Mouse (Mus musculus) thymus, adult 18-20 months (tissue): ENCODE results near the gene Dennd2a.
A peak's percentile ranks its signal among the peaks of the same experiment; 100 is the strongest.

Experiments used
- DNase-seq, 2 experiments: peaks; one replicate each; pipeline ENCODE4 v3.0.0; 2022; ENCODE audit warnings: mixed read lengths in 2 of 2

Dennd2a gene

GRCm38 (mm10) chr6:39503476-39503875, 54.2 kb downstream of the Dennd2a start:
- DNase-seq: no peak

GRCm38 (mm10) chr6:39497165-39497564, 60.5 kb downstream of the Dennd2a start:
- no peak for DNase-seq

DNA sequence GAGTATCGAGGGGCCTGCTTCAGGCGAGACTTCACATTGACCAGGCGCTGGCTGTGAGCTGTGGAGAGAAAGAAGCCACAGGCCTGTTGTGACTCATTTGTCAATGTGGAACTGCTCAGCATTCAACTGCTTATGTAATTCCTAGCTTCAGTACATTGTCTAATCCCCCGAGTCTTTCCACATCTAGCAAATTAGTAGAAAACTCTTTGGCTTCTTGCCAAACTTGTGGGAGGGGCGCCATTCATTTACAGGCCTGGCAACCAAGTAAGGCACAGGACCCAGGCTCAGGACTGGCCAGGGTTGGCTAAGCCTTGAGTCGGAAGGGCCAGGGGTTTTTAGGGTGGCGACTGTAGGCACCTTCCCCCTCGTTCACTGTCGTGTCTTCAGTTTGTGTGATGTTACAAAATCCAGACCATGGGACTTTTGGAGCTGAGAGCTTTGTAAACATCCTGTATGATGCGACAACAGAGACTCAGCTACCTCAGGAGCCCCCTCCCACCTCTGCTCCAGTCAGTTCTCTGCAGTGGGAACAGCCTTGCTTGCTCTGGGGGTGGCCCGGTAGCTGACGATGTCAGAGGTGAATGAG, 64.4 kb downstream of the Dennd2a start:
- no peak for DNase-seq

DNA sequence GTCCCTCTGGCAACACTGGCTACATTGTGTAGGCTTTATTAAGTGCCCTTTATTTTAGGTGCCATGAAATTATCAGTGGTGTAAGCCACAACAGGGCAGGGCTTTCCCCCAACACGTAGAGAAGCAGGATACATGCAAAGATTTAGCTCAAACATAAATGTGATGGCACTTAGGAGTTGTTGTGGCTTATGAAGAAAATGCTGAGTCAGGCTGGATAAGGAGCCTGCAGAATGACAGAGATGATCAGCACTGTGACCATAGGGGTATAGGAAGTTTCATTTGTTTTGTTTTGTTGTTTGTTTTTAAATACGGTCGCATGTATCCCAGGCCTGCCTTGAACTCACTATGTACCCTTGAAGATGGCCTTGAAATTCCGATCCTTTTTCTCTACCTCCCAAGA, 65.5 kb downstream of the Dennd2a start:
- DNase-seq: no peak

DNA sequence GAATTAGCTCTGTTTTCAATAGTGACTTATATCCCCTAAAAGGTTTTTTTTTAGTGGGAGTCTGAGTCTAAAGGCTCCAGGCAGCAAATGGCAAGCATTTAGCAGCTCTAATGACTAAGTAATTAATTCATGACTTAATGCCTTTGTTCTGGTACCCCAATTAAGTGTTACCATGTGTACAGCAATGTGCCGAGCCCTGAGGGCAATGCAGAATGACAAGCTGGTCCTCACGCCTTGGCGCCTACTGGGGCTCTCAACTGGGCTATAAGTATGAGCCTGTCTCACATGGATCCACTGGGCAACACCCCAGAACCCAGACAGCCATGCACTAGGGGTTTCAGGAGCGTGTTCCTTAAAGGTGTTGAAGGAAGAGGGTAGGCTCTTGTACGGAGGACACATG, 66.5 kb downstream of the Dennd2a start:
- DNase-seq: no peak

GRCm38 (mm10) chr6:39488292-39488691, 69.4 kb downstream of the Dennd2a start:
- DNase-seq: no peak

GRCm38 (mm10) chr6:39483656-39484055, 74.0 kb downstream of the Dennd2a start:
- no peak for DNase-seq

- no peak for DNase-seq
These were observed 79.0 kb downstream of the Dennd2a start for GRCm38 (mm10) chr6:39478509-39479150.

GRCm38 (mm10) chr6:39476617-39477016, 81.0 kb downstream of the Dennd2a start:
- DNase-seq: no peak

DNA sequence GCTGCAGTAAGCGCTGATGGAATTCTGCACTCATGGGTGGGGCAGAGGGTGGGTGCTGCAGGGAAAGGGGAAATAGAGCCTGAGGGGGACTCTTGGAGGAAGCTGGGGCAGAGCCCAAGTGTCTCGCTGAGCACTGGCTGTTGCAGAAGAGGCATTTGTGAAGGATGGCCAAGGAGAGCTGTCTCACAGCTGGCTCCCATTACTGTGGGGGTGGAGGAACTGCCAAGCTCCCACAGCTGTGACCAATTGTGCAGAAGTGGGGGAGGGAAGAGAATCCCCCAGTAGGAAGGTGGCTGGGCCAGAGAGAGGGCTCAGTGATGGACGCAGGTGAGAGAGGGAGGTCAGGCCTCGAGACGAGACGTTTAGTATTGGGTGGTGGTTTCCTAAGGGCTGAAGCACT, 83.2 kb downstream of the Dennd2a start:
- no peak for DNase-seq

DNA sequence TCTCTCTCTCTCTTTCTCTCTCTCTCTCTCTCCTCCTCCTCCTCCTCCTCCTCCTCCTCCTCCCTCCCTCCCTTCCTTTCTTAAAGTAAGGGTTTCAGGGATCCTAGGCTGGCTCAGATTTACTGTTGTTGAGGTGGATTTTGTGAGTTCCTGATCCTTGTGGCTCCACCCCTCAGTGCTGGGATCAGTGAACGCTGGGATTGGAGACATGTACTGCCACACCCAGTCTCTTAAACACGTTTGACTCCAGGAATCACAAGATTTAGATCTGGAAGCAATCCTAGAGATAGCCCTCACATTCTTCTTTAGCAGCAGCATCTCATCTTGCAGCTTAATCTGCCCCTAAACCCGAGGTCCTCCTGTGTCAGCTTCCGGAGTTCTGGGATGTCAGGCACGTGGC, 84.8 kb downstream of the Dennd2a start:
- no peak for DNase-seq

DNA sequence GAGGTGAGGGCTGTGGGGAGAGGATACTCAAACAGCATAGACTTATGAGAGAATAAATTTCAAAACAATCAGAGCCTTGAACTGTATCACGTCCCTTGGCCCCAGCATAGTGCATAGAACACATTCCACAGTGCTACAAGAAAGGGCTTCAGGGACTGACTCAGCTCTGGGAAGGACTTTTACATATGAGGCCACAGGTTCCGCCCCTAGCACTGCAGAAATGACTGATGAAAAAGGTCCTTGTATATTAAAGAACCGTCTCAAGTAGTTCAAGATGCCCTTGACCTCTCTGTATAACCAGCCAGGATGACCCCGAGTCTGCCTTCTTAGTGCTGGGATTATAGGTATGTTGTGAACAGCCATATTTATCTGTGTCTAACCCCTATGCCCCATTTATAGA, 85.4 kb downstream of the Dennd2a start:
- no peak for DNase-seq

DNA sequence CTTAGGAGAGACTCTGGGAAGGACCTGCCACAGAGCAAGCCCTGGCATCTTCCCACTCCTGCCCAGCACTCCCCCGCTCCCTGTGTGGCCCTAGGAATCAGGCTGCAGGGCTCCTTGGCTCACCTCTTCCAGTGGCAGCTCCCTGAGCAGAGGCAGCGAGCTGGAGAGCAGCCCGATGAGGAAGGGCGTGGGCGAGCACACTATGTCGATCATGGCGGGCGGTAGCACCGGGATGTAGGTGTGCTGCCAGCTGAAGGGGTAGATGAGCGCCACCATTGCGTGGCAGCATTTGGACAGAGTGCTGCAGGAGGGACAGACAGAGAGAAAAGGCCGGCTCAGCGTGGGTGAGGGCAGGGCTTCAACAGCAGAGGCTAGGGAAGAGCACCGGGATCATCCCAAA, 87.6 kb downstream of the Dennd2a start:
- no peak for DNase-seq

- DNase-seq: no peak
These were observed 88.2 kb downstream of the Dennd2a start for GRCm38 (mm10) chr6:39469427-39469826.

GRCm38 (mm10) chr6:39462621-39463538, 94.8 kb downstream of the Dennd2a start:
- peak; percentile 16 to 44 for DNase-seq

DNA sequence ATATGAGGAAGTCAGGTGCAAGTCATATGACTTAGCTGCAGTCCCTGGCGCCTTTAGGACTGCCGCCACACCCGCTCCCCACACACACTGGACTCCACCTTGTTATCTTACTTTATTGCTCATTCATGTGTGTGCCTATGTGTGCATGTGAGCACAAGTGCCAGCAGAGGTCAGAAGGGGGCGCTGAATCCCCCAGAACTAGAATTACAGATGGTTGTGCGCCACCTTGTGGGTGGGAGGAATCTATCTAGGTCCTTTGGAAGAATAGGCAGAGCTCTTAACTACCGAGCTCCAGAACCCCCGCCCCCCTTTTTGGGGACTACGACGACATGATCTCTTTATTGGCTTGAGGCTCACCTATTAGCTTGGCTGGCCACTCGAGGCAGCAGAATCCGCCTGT, 97.6 kb downstream of the Dennd2a start:
- no peak for DNase-seq

- no peak for DNase-seq
These were observed 102.1 kb downstream of the Dennd2a start for GRCm38 (mm10) chr6:39455339-39456160.

- DNase-seq: no peak
These were observed 103.1 kb downstream of the Dennd2a start for GRCm38 (mm10) chr6:39454616-39455015.

GRCm38 (mm10) chr6:39453564-39453963, 104.1 kb downstream of the Dennd2a start:
- DNase-seq: no peak

GRCm38 (mm10) chr6:39451033-39451432, 106.6 kb downstream of the Dennd2a start:
- no peak for DNase-seq

GRCm38 (mm10) chr6:39450580-39450979, 107.1 kb downstream of the Dennd2a start:
- DNase-seq: no peak

GRCm38 (mm10) chr6:39447429-39448185, 110.1 kb downstream of the Dennd2a start:
- DNase-seq: no peak
